Mouse (Mus musculus): ENCODE measurements around the gene Bpgm.

DNA sequence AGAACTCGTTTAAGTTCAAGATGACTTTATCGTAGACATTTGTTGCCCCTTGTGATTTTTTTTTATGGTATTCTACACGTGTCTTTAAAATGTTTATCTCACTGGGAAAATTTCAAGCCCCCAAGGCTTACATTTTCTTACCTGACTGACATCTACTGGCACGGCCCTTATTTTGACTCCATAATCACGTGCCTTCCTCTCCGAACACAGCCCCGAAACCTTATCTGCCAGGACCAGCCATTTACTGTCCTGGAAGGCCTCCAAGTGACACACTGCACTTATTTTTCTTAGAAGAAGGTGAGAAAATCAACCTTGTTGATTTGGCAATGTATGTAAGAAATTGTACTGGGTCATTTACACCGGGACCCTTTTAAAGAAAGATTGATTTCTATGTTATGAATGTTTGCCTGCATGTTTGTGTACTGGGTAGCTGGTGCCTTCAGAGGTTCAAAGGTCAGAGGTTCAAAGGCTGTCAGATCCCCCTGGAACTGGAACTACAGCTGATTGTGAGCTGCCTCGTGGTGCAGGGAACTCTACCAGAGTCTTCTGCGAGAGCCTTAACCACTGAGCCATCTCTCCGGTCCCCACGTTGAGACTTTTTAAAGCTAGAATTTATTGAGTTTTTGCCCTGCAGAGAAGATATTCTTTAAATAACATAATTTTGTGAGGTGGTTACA, 4.4 kb upstream of the Bpgm start:
- TF ChIP-seq CTCF (IDR thresholded peaks at IDR 0.05; ENCODE audit: low read depth, low read length): no peak
- TF ChIP-seq POLR2A (IDR thresholded peaks at IDR 0.05; ENCODE audit: extremely low read depth, insufficient read depth, low read length): no peak

Data from liver, adult 2 months (tissue).